Mouse (Mus musculus): ENCODE measurements around the gene Nubp1. TPM values are rescaled to one million over a fixed set of nuclear protein-coding genes. Genes with fewer than 3 reads are reported as not detected.

Nubp1 gene
- total and polyA plus RNA-seq, 3 experiments, result 57.7 to 75.0 TPM; not detected in 1

DNA sequence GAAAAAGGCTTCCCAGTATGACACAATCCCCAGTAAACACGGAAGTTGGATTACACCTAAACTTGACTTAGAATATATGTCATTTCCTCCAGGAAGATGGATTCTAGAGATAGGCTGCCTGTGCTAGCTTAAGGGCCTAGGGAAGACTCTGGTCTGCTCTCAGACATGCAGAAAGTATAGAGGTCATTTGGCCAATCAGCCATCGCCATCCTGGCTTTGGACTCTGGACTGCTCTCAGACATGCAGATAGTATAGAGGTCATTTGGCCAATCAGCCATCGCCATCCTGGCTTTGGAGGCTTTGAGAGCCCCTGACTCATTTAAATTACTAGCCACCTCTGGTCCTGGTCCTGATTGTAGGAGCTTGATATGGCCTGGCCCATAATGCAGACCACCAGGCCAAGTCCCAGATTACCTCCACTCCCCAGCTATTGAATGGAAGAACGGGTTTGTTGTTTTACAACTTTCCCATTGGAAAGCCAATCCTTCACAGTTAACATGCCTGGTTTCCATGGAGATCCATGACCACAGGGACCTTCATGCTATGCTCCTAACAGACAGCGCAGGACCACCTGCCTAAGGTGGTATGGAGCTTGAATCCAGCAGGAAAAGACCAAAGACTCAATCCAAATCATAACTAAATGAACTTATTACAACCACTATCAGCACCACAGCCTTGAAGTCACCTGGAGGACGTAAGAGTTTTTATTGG lies 42.3 kb downstream of the Nubp1 start (continued):
- TF ChIP-seq UBTF (IDR thresholded peaks at IDR 0.05; ENCODE audit: borderline replicate concordance, insufficient read depth, low read depth, low read length) (no peak), MYC (IDR thresholded peaks at IDR 0.05; ENCODE audit: low read depth, low read length) (no peak)

DNA sequence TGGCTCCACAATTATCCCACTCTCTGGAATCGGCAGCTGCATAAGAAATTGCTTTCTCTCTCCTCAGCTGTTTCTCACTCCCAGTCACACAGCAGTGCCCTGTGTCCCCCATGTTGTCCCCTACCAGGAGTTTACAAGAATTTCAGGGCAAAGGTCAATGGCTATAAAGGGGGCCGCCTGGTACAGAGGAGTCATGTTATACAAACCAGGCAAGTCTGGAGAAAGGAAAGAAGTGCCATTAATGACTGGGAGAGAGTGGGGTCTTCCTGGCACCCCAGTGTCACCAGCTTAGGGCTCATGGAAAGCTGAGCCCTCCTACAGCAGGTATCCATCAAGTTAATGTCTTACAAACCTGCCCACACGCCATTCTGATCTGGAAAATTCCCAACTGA lies 42.8 kb downstream of the Nubp1 start:
- no peak overlapping the region for H3K27ac ChIP-seq (ENCODE audit: control insufficient read depth, low read depth, low read length)
- peaks cover 0 to 2% of the 10 kb centered on the region in 2 experiments; a peak in 1 of 4 replicates for H3K27me3 ChIP-seq (ENCODE audit: control insufficient read depth in 1 of 2, insufficient read depth in 2 of 2, low read length in 2 of 2)
- TF ChIP-seq ZKSCAN1 (IDR thresholded peaks at IDR 0.05; ENCODE audit: low read depth, low read length), result no peak
- TF ChIP-seq UBTF (IDR thresholded peaks at IDR 0.05; ENCODE audit: borderline replicate concordance, insufficient read depth, low read depth, low read length), result no peak
- no peak for TF ChIP-seq MAX (IDR thresholded peaks at IDR 0.05; ENCODE audit: low read length)
- TF ChIP-seq TCF12 (IDR thresholded peaks at IDR 0.05; ENCODE audit: low read depth, low read length), result no peak
- TF ChIP-seq ZNF384 (IDR thresholded peaks at IDR 0.05; ENCODE audit: low read depth, low read length), result no peak
- TF ChIP-seq BHLHE40 (IDR thresholded peaks at IDR 0.05; ENCODE audit: borderline replicate concordance, low read depth, low read length), result no peak
- no peak for TF ChIP-seq GATA1 (IDR thresholded peaks at IDR 0.05; ENCODE audit: low read depth, low read length)
- TF ChIP-seq MYB (IDR thresholded peaks at IDR 0.05; ENCODE audit: low read depth, low read length), result no peak
- TF ChIP-seq MEF2A (IDR thresholded peaks at IDR 0.05; ENCODE audit: extremely low read depth, insufficient replicate concordance, low read depth, low read length, poor library complexity, severe bottlenecking), result no peak
- TF ChIP-seq ZMIZ1 (IDR thresholded peaks at IDR 0.05; ENCODE audit: low read depth, low read length), result no peak
- no peak for TF ChIP-seq KAT2A (conservative IDR thresholded peaks at IDR 0.05; ENCODE audit: low read depth, low read length)
- no peak for TF ChIP-seq JUND (IDR thresholded peaks at IDR 0.05; ENCODE audit: low read depth, low read length)
- no peak for TF ChIP-seq USF1 (IDR thresholded peaks at IDR 0.05; ENCODE audit: low read depth, low read length)
- TF ChIP-seq MXI1 (IDR thresholded peaks at IDR 0.05; ENCODE audit: low read depth, low read length), result no peak
- no peaks in the 10 kb centered on the region for H3K4me1 ChIP-seq (ENCODE audit: control insufficient read depth in 1 of 2, insufficient read depth in 2 of 2, low read length in 2 of 2)
- H3K4me3 ChIP-seq (ENCODE audit: control insufficient read depth in 1 of 2, insufficient read depth in 1 of 2, low read depth in 2 of 2, low read length in 2 of 2), result no peak overlapping the region
- H3K9ac ChIP-seq (ENCODE audit: control insufficient read depth, low read depth, low read length, poor library complexity, severe bottlenecking), result no peak overlapping the region
- no peaks in the 10 kb centered on the region for H3K79me2 ChIP-seq (ENCODE audit: control insufficient read depth, insufficient read depth, low read length, poor library complexity)
- no peaks in the 10 kb centered on the region for H3K9me3 ChIP-seq (replicated peaks; ENCODE audit: insufficient read depth, low read length)
- DNase-seq (ENCODE audit: low read depth, low spot score), result no peak
- H3K36me3 ChIP-seq (ENCODE audit: control insufficient read depth in 1 of 2, insufficient read depth in 2 of 2, low read length in 2 of 2), result no peaks in the 10 kb centered on the region

DNA sequence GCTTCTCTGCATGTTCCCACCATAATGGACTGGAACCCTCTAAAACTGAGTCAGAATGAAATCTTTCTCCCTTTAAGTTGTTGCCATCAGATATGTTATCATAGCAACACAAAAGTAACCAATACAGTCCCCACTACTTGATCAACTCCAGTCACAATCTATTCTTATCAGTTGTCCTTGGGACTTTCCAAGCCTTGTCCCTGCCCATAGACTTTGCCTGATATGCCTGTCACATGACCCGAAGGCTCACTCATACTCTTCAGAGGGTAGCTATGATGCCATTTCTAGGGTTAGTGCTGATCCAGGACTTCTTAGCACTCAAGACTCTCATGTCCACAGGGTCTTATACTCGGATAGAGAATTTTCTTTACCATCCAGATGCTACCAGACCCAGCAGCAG lies 48.4 kb downstream of the Nubp1 start:
- Histone ChIP-seq H3K79me2 (ENCODE audit: control insufficient read depth, insufficient read depth, low read length, poor library complexity) (no peaks in the 10 kb centered on the region), H3K9me3 (replicated peaks; ENCODE audit: insufficient read depth, low read length) (no peaks in the 10 kb centered on the region), H3K4me3 (ENCODE audit: control insufficient read depth in 1 of 2, insufficient read depth in 1 of 2, low read depth in 2 of 2, low read length in 2 of 2) (no peak overlapping the region), H3K4me1 (ENCODE audit: control insufficient read depth in 1 of 2, insufficient read depth in 2 of 2, low read length in 2 of 2) (no peaks in the 10 kb centered on the region), H3K27ac (ENCODE audit: control insufficient read depth, low read depth, low read length) (no peak overlapping the region), H3K9ac (ENCODE audit: control insufficient read depth, low read depth, low read length, poor library complexity, severe bottlenecking) (no peak overlapping the region), H3K27me3 (ENCODE audit: control insufficient read depth in 1 of 2, insufficient read depth in 2 of 2, low read length in 2 of 2) (peaks cover 0 to 3% of the 10 kb centered on the region in 2 experiments; a peak in 2 of 4 replicates), H3K36me3 (ENCODE audit: control insufficient read depth in 1 of 2, insufficient read depth in 2 of 2, low read length in 2 of 2) (no peaks in the 10 kb centered on the region)
- TF ChIP-seq EP300 (IDR thresholded peaks at IDR 0.05; ENCODE audit: low read depth in 1 of 2, low read length in 2 of 2) (no peak), ZMIZ1 (IDR thresholded peaks at IDR 0.05; ENCODE audit: low read depth, low read length) (no peak), E2F4 (IDR thresholded peaks at IDR 0.05; ENCODE audit: borderline replicate concordance, low read depth, low read length) (no peak), SIN3A (IDR thresholded peaks at IDR 0.05; ENCODE audit: low read length) (no peak), CHD1 (IDR thresholded peaks at IDR 0.05; ENCODE audit: low read depth, low read length) (no peak), POLR2AphosphoS5 (IDR thresholded peaks at IDR 0.05; ENCODE audit: borderline replicate concordance, low read depth, low read length) (no peak), TBP (IDR thresholded peaks at IDR 0.05; ENCODE audit: low read depth, low read length) (no peak), HCFC1 (IDR thresholded peaks at IDR 0.05; ENCODE audit: low read depth, low read length) (no peak), MAX (IDR thresholded peaks at IDR 0.05; ENCODE audit: low read length) (no peak), NELFE (IDR thresholded peaks at IDR 0.05; ENCODE audit: low read depth, low read length) (no peak), TAL1 (IDR thresholded peaks at IDR 0.05; ENCODE audit: low read length) (no peak), TCF12 (IDR thresholded peaks at IDR 0.05; ENCODE audit: low read depth, low read length) (no peak), ZKSCAN1 (IDR thresholded peaks at IDR 0.05; ENCODE audit: low read depth, low read length) (no peak), MEF2A (IDR thresholded peaks at IDR 0.05; ENCODE audit: extremely low read depth, insufficient replicate concordance, low read depth, low read length, poor library complexity, severe bottlenecking) (no peak), GABPA (IDR thresholded peaks at IDR 0.05; ENCODE audit: low read depth, low read length) (no peak), RAD21 (IDR thresholded peaks at IDR 0.05; ENCODE audit: low read depth, low read length) (no peak), SMC3 (IDR thresholded peaks at IDR 0.05; ENCODE audit: low read depth, low read length) (no peak), UBTF (IDR thresholded peaks at IDR 0.05; ENCODE audit: borderline replicate concordance, insufficient read depth, low read depth, low read length) (no peak), JUND (IDR thresholded peaks at IDR 0.05; ENCODE audit: low read depth, low read length) (no peak), ZNF384 (IDR thresholded peaks at IDR 0.05; ENCODE audit: low read depth, low read length) (no peak)
- DNase-seq (ENCODE audit: low read depth, low spot score), result no peak

Data from MEL (cell line).